Mouse (Mus musculus) kidney, adult 2 months (tissue): ENCODE results near the gene Slc10a2. TPM values are rescaled to one million over a fixed set of nuclear protein-coding genes. Genes with fewer than 3 reads are reported as not detected.
"Not testable (repeated sequence)": the region's sequence is repeated elsewhere in the genome, so short reads cannot be mapped to it uniquely, and the experiment has no call there.

Source experiments
- DNase-seq: peaks from one replicate; pipeline ENCODE4 v3.0.0; 2021
- H3K27ac ChIP-seq: fragments of 200-500 bp; 2 replicates; pipeline ENCODE4 v1.5.1; 2012; ENCODE audit warnings: low read depth, low read length, control low read depth, inconsistent platforms; ENCODE audit not compliant: insufficient read depth
- H3K27me3 ChIP-seq: fragments of 200-500 bp; replicated peaks from 2 replicates; pipeline ENCODE4 v1.6.1; 2012; ENCODE audit warnings: mild to moderate bottlenecking, moderate library complexity, low read length, inconsistent platforms; ENCODE audit not compliant: control insufficient read depth, insufficient read depth
- H3K36me3 ChIP-seq: fragments of 200-500 bp; 2 replicates; pipeline ENCODE4 v1.6.1; 2012; ENCODE audit warnings: mild to moderate bottlenecking, moderate library complexity, low read length, inconsistent platforms; ENCODE audit not compliant: control insufficient read depth, insufficient read depth
- H3K4me1 ChIP-seq: fragments of 200-500 bp; 2 replicates; pipeline ENCODE4 v1.6.1; 2011; ENCODE audit warnings: low read length; ENCODE audit not compliant: control insufficient read depth, insufficient read depth
- H3K4me3 ChIP-seq: fragments of 200-500 bp; 2 replicates; pipeline ENCODE4 v1.5.1; 2011; ENCODE audit warnings: mild to moderate bottlenecking, low read depth, low read length, control low read depth; ENCODE audit not compliant: insufficient read depth
- CTCF ChIP-seq: fragments of 200-500 bp; conservative IDR thresholded peaks from 2 replicates; pipeline ENCODE4 v1.5.1; 2011; ENCODE audit warnings: low read depth, mild to moderate bottlenecking, control low read depth, low read length, moderate library complexity, mixed read lengths; ENCODE audit not compliant: insufficient read depth, insufficient read length
- POLR2A ChIP-seq: fragments of 200-500 bp; IDR thresholded peaks from one replicate; pipeline ENCODE4 v1.6.1; 2011; ENCODE audit warnings: low read depth, low read length, control low read depth
- WGBS: fragments of 180-500 bp; shearing (Covaris S2); methylation state at CpG from one replicate; pipeline ENCODE4 v1.1.7; 2018; 5-methylcytosine and 5-hydroxymethylcytosine counted together
- polyA plus RNA-seq: library from polyadenylated mRNA; depleted of rRNA; stranded (reverse); fragments of >200 nt; gene quantifications from 2 replicates; pipeline ENCODE4 v1.2.3, GENCODE M21; 2012; rRNA removed

Slc10a2 gene
- 16.5 and 19.8 TPM in 2 replicates for polyA plus RNA-seq

DNA sequence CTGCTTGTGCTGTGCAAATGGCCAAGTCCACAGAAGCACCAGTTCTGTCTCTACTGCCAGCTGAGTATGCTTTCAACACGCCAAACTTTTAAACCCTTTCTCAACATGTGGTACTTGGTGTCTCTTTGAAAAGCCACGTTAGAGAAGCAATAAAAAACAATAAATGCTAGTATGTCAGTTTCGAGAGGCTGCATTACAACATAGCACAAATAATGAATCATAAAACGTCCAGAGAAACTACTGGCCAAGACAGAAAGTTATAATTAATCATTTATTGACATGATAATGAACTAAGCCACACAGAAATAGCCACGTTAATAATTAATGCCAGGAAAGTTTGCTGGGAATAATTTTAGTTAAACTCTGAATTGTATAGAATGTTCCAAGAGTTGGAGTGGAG, at the start of gene Slc10a2:
Gene Slc10a2, minus strand, starts transcription at position 166 of the 400 bp plus-strand sequence.
- WGBS: 21% methylated on average over 5 of the region's 5 CpGs
- Histone ChIP-seq H3K4me1 (peaks cover 11% of the 10 kb centered on the region; the same call in 1 of the 2 replicates), H3K36me3 (no peaks in the 10 kb centered on the region), H3K27ac (peak within 1 kb of the TSS; percentile 75), H3K27me3 (no peaks in the 10 kb centered on the region), H3K4me3 (peak within 1 kb of the TSS; percentile 31)
- DNase-seq: peak; percentile 60
- no peak for TF ChIP-seq POLR2A
- TF ChIP-seq CTCF: no peak

DNA sequence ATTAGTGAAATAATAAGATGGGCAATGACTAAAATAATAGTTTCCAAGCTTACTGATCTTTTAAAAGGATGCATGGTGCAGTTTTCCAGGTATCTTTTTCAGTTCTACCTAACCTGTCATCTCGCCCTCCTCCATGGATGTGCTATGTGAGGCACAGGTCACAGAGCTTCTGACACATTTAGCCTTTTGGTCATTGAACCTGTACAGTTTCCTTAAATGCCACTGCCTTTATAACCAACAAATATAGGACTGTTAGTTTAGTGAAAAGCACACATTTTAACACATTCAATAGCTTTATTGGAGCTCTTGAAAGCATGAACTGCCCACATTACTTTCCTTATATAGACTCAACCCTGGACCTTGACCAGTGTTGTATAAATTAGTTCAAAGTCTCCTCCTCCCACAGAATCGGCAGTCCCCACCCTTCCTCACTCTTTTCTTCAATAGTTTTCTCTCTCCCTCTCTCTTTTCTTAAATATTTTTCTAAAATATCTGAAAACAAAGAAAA, 24.2 kb upstream of the Slc10a2 start:
- no peak for TF ChIP-seq CTCF
- no peaks in the 10 kb centered on the region for H3K27me3 ChIP-seq
- H3K36me3 ChIP-seq: no peaks in the 10 kb centered on the region
- H3K27ac ChIP-seq: no peak overlapping the region
- no peak for DNase-seq
- H3K4me1 ChIP-seq: no peaks in the 10 kb centered on the region
- H3K4me3 ChIP-seq: no peak overlapping the region
- 58% methylated on average over 2 of the region's 2 CpGs for WGBS

DNA sequence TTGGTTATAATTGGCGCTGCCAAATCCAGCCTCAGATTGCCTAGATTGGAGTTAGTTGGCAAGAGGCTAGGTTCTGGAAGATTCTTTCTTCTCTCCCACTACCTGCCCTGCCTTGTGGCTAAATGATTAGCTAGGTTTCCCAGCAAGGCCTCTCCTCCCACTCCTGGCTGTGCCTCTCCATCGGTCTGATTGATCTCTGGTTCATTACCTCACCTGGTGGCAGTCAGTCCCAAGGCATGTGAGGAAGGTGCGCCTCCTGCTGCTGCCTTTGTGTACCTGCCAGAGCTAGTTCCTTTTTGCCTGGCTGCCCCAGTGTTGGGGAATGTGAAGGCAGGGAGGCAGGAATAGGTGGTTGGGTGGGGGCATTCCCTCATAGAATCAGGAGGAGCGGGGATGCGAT, 1.7 kb upstream of the Slc10a2 start:
- 53% methylated on average over 5 of the region's 5 CpGs for WGBS
- peak overlapping the region; percentile 87; the same call in 1 of the 2 replicates for H3K27ac ChIP-seq
- no peaks in the 10 kb centered on the region for H3K27me3 ChIP-seq
- TF ChIP-seq CTCF: peak; percentile 98
- no peak for TF ChIP-seq POLR2A
- H3K4me3 ChIP-seq: no peak overlapping the region
- DNase-seq: peak; percentile 93
- no peaks in the 10 kb centered on the region for H3K36me3 ChIP-seq
- peaks cover 11% of the 10 kb centered on the region; the same call in 1 of the 2 replicates for H3K4me1 ChIP-seq

DNA sequence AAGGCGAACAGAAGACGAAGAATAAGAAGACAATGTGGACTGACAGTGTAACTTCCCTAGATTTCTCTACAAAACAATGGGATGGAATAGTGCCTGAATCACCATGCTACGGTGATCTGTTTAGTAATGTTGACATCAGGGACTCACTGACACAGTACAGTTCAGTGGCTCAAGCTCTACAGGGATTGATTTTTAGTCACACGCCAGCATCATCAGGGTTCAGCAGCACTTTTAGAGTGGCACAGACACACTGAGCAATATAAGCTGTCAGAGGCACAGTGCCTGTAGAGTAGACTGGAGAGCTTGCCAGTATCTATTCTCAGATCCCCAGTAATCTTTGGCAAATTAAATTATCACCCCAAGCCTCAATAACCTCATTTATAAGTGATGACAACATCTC, 9.8 kb downstream of the Slc10a2 start:
- TF ChIP-seq CTCF (no peak), POLR2A (no peak)
- Histone ChIP-seq H3K36me3 (no peaks in the 10 kb centered on the region), H3K27ac (no peak overlapping the region), H3K4me3 (no peak overlapping the region), H3K27me3 (no peaks in the 10 kb centered on the region), H3K4me1 (no peaks in the 10 kb centered on the region)
- WGBS: 84% methylated on average over 4 of the region's 4 CpGs
- DNase-seq: no peak

DNA sequence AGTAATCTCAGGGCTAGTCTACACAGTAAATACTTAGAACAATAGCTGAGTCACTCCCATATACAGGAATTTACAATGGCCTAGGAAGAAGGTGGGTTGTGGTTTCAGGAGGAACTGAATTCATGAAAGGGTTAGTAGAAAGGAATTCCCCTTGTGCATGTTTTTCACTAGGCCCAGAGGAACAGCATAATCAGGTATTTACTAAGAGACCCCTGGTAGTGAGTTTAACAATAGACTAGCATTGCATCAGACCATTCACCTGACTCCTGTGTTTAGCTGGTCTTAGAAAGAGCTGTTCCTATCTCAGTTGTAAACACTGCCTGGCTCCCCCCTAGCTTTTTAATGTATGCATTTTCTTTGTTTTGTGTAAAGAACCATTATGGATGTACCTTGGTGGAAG, 11.2 kb downstream of the Slc10a2 start:
- not testable (repeated sequence) for H3K27me3 ChIP-seq, H3K36me3 ChIP-seq, H3K4me3 ChIP-seq, H3K4me1 ChIP-seq, H3K27ac ChIP-seq, DNase-seq

DNA sequence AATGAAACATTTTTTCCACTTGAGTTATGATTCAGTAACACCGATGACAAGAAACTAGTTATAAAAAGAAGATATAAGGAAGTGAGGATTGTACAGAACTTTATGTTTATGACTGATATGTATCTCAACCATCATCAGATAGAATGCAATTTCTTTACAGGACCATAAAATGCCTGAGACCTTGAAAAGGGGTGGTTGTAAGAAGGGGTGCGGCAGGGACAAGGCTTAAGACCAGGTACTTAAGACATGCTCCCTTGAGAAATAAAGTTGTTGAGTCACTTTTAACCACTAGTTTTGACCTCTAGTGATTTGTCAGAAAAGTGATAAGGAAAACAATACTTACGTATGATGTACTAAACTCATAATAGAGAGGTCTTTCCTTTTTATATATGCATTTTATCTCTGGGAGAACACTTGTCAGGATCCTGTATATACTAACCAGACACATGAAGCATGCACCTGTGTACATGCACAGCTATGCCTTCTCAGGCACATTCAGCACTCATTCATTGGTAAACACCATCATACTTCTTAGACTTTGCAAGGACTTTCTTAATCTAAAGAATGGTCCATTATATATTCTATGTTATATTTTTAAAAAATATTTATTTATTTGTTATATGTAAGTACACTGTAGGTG, 31.4 kb downstream of the Slc10a2 start:
- Histone ChIP-seq H3K27ac (no peak overlapping the region), H3K36me3 (no peaks in the 10 kb centered on the region), H3K27me3 (no peaks in the 10 kb centered on the region), H3K4me1 (no peaks in the 10 kb centered on the region), H3K4me3 (no peak overlapping the region)
- no peak for TF ChIP-seq CTCF
- no peak for TF ChIP-seq POLR2A
- 82% methylated on average over 3 of the region's 3 CpGs for WGBS
- DNase-seq: no peak

DNA sequence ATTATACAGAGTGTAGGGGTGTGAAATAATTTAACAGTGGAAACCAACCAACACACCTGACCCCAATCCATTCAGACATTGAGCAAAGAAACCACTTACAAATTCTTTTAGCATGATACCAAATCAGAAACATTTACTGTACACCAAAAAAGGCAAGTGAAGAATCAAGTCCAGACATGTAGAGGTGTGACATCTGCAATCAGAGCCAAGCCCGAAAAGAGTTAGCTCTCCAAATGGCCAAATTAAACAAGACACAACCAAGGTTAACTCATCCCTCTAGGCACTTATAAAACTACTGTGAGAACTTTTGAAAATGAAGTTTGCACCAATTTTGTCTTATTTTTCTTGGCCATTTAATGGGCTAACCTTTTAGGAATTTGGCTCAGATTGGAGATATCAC, 46.3 kb downstream of the Slc10a2 start:
- Histone ChIP-seq H3K27ac (no peak overlapping the region), H3K27me3 (no peaks in the 10 kb centered on the region), H3K4me3 (no peak overlapping the region), H3K4me1 (no peaks in the 10 kb centered on the region), H3K36me3 (no peaks in the 10 kb centered on the region)
- WGBS: 71% methylated on average over 1 of the region's 1 CpGs
- TF ChIP-seq CTCF: no peak
- no peak for DNase-seq

DNA sequence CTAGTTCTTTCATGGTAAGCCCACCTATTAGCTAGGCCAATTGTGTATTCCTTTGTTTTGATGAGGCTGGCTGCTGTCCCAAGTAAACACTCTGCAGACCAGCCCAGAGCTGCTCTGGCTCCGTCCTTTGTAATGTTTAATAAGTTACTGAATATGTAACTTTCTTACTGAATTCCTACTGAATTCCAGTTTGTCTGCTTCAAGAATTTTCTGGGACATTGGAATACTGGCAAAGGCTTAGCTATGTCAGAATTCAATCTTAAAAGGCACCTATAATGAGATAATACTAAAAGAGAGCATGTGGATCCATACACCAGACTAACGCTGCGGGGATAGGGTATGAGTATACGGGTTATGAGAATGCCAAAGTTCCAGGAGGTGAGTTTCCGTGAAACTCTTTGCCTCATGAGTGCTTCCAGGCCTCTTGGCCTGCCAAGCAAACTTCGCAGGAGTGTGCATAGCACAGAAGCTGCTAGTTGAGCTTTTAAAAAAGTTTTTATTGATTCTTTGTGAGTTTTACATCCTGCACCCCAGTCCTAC, 60.7 kb downstream of the Slc10a2 start:
- H3K4me3 ChIP-seq, H3K4me1 ChIP-seq, H3K27me3 ChIP-seq, H3K36me3 ChIP-seq, H3K27ac ChIP-seq: not testable (repeated sequence)
- WGBS: 43% methylated on average over 6 of the region's 6 CpGs
- DNase-seq: peak; percentile 75
